Mouse (Mus musculus) bone marrow macrophage, adult 2 months (primary cell): ENCODE data around the gene Mark1. TPM values are rescaled to one million over a fixed set of nuclear protein-coding genes. Genes with fewer than 3 reads are reported as not detected.

ENCODE experiments used
- H3K27ac ChIP-seq: 2 replicates; pipeline ENCODE4 v1.5.1; 2012; ENCODE audit warnings: low read depth, low read length; ENCODE audit not compliant: insufficient read depth
- H3K4me1 ChIP-seq: 2 replicates; pipeline ENCODE4 v1.6.1; 2012; ENCODE audit warnings: low read length; ENCODE audit not compliant: control insufficient read depth, insufficient read depth
- H3K4me3 ChIP-seq: 2 replicates; pipeline ENCODE4 v1.5.1; 2012; ENCODE audit warnings: mild to moderate bottlenecking, low read length, moderate library complexity; ENCODE audit not compliant: insufficient read depth
- CTCF ChIP-seq: IDR thresholded peaks from 2 replicates; pipeline ENCODE4 v1.5.1; 2012; ENCODE audit warnings: low read depth, mild to moderate bottlenecking, low read length, moderate library complexity
- POLR2A ChIP-seq: IDR thresholded peaks from 2 replicates; pipeline ENCODE4 v1.6.1; 2012; ENCODE audit warnings: mild to moderate bottlenecking, low read depth, low read length, borderline replicate concordance
- polyA plus RNA-seq: library from polyadenylated mRNA; stranded (reverse); fragments of >200 nt; gene quantifications from 2 replicates; pipeline ENCODE4 v1.2.4, GENCODE M21; 2012; ENCODE audit not compliant: missing spikeins, insufficient read depth, insufficient read length

Gene Mark1
- polyA plus RNA-seq, 1 experiment = 0.21 TPM

- TF ChIP-seq CTCF (no peak), POLR2A (no peak)
- no peak overlapping the region for H3K4me3 ChIP-seq
- H3K4me1 ChIP-seq = no peaks in the 10 kb centered on the region
- no peak overlapping the region for H3K27ac ChIP-seq
These were observed 739 bp downstream of the Mark1 start for GRCm38 (mm10) chr1:184998631-184999030.

GRCm38 (mm10) chr1:184998161-184998560 is 1.2 kb downstream of the Mark1 start:
- TF ChIP-seq POLR2A (no peak), CTCF (no peak)
- H3K4me1 ChIP-seq = no peaks in the 10 kb centered on the region
- H3K4me3 ChIP-seq = no peak overlapping the region
- no peak overlapping the region for H3K27ac ChIP-seq

GRCm38 (mm10) chr1:184997466-184997865 is 1.9 kb downstream of the Mark1 start:
- H3K4me3 ChIP-seq = no peak overlapping the region
- H3K27ac ChIP-seq = no peak overlapping the region
- TF ChIP-seq POLR2A = no peak
- no peak for TF ChIP-seq CTCF
- no peaks in the 10 kb centered on the region for H3K4me1 ChIP-seq

DNA sequence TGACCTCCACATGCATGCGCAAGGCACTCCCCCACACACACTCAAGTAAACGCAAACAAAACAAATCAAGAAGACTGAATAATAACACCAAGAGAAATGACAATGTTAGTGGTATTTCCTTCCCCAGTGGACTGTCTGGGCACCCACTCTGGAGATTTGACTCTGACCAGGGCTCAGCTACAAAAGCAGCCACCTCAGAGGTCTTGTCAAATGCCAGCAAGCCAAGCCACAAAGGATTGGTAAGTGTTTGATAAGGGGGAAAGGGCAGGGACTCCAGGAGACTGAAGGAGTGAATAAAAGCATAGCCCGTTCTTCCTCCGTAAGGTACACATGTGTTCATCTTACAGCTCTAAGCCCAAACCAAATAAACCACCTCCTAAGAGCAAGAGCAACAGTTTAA is 4.0 kb downstream of the Mark1 start:
- no peak for TF ChIP-seq POLR2A
- no peak for TF ChIP-seq CTCF
- Histone ChIP-seq H3K4me3 (no peak overlapping the region), H3K4me1 (no peaks in the 10 kb centered on the region), H3K27ac (no peak overlapping the region)

- no peak overlapping the region for H3K4me3 ChIP-seq
- H3K4me1 ChIP-seq = no peaks in the 10 kb centered on the region
- H3K27ac ChIP-seq = no peak overlapping the region
- TF ChIP-seq CTCF (no peak), POLR2A (no peak)
These were observed 8.2 kb downstream of the Mark1 start for GRCm38 (mm10) chr1:184991191-184991590.

GRCm38 (mm10) chr1:184986748-184987147 is 12.6 kb downstream of the Mark1 start:
- Histone ChIP-seq H3K4me1 (no peaks in the 10 kb centered on the region), H3K27ac (no peak overlapping the region), H3K4me3 (no peak overlapping the region)
- TF ChIP-seq POLR2A (no peak), CTCF (no peak)

GRCm38 (mm10) chr1:184984723-184985122 is 14.6 kb downstream of the Mark1 start:
- no peak overlapping the region for H3K27ac ChIP-seq
- no peak overlapping the region for H3K4me3 ChIP-seq
- TF ChIP-seq POLR2A = no peak
- TF ChIP-seq CTCF = no peak
- H3K4me1 ChIP-seq = no peaks in the 10 kb centered on the region

GRCm38 (mm10) chr1:184983751-184984150 is 15.6 kb downstream of the Mark1 start:
- Histone ChIP-seq H3K4me3 (no peak overlapping the region), H3K27ac (no peak overlapping the region), H3K4me1 (no peaks in the 10 kb centered on the region)
- TF ChIP-seq POLR2A = no peak

GRCm38 (mm10) chr1:184972214-184972776 is 27.1 kb downstream of the Mark1 start:
- Histone ChIP-seq H3K4me1 (no peaks in the 10 kb centered on the region), H3K27ac (no peak overlapping the region), H3K4me3 (no peak overlapping the region)
- TF ChIP-seq CTCF = no peak

DNA sequence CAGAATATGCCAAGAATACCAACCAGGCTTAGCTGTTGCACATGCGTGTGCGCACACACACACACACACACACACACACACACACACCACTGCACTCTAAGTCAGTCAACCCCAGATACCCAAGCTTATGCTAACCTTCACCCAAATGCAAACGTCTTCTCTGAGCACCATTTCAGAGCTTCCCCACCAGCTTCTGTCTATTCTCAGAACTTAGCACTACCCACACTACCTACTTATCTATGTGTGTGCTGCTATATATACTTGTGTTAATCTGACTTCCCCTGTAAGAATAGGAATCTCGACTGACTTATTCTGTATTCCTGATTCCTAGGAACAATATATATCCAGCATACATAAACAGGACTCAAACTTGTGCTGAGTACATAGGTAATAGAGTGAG is 30.0 kb downstream of the Mark1 start:
- Histone ChIP-seq H3K27ac (no peak overlapping the region), H3K4me3 (no peak overlapping the region), H3K4me1 (no peaks in the 10 kb centered on the region)
- TF ChIP-seq CTCF (no peak), POLR2A (no peak)
